Mouse (Mus musculus) liver, adult 2 months (tissue): ENCODE data around the gene Pik3ca.

ENCODE experiments used
- CTCF ChIP-seq: fragments of 200-500 bp; IDR thresholded peaks from 2 replicates; pipeline ENCODE4 v1.5.1; 2011; ENCODE audit warnings: low read depth, low read length, control low read depth
- POLR2A ChIP-seq: fragments of 200-500 bp; IDR thresholded peaks from 2 replicates; pipeline ENCODE4 v1.6.1; 2011; ENCODE audit warnings: low read length, control low read depth; ENCODE audit not compliant: insufficient read depth; ENCODE audit errors: extremely low read depth

GRCm38 (mm10) chr3:32367516-32367915 lies 30.0 kb upstream of the Pik3ca start:
- TF ChIP-seq POLR2A (no peak), CTCF (no peak)
